Mouse (Mus musculus) cerebellum, postnatal 4 days (tissue): Measurements from ENCODE around the gene Tnpo1.

ENCODE experiments used
- DNase-seq, 2 experiments: peaks; one replicate each; pipeline ENCODE4 v3.0.0; 2022; ENCODE audit warnings: low spot score in 2 of 2, mixed read lengths in 1 of 2

Gene Tnpo1

GRCm38 (mm10) chr13:98925486-98926212 lies 535 bp downstream of the Tnpo1 start:
- peak in 1 of 2 experiments; percentile 50 for DNase-seq

GRCm38 (mm10) chr13:98924897-98925485 lies 1.2 kb downstream of the Tnpo1 start:
- DNase-seq = no peak

GRCm38 (mm10) chr13:98922806-98923205 lies 3.4 kb downstream of the Tnpo1 start:
- DNase-seq = no peak

GRCm38 (mm10) chr13:98921276-98921675 lies 4.9 kb downstream of the Tnpo1 start:
- DNase-seq = no peak

- DNase-seq = no peak
Measured at GRCm38 (mm10) chr13:98920300-98920699, 5.9 kb downstream of the Tnpo1 start.

GRCm38 (mm10) chr13:98919695-98920094 lies 6.5 kb downstream of the Tnpo1 start:
- no peak for DNase-seq

GRCm38 (mm10) chr13:98917851-98918250 lies 8.3 kb downstream of the Tnpo1 start:
- no peak for DNase-seq

- no peak for DNase-seq
Measured at GRCm38 (mm10) chr13:98915591-98915990, 10.6 kb downstream of the Tnpo1 start.

- no peak for DNase-seq
Measured at GRCm38 (mm10) chr13:98914844-98915212, 11.4 kb downstream of the Tnpo1 start.

GRCm38 (mm10) chr13:98914010-98914843 lies 12.0 kb downstream of the Tnpo1 start:
- no peak for DNase-seq

GRCm38 (mm10) chr13:98913196-98913595 lies 13.0 kb downstream of the Tnpo1 start:
- no peak for DNase-seq

GRCm38 (mm10) chr13:98912602-98913001 lies 13.6 kb downstream of the Tnpo1 start:
- DNase-seq = no peak

GRCm38 (mm10) chr13:98910801-98911200 lies 15.4 kb downstream of the Tnpo1 start:
- DNase-seq = no peak

GRCm38 (mm10) chr13:98904608-98905007 lies 21.6 kb downstream of the Tnpo1 start:
- DNase-seq = no peak

- no peak for DNase-seq
Measured at GRCm38 (mm10) chr13:98902366-98903025, 23.7 kb downstream of the Tnpo1 start.

- no peak for DNase-seq
Measured at GRCm38 (mm10) chr13:98899550-98899949, 26.6 kb downstream of the Tnpo1 start.

- no peak for DNase-seq
Measured at GRCm38 (mm10) chr13:98897577-98897976, 28.6 kb downstream of the Tnpo1 start.

GRCm38 (mm10) chr13:98896434-98897126 lies 29.6 kb downstream of the Tnpo1 start:
- DNase-seq = no peak

- DNase-seq = no peak
Measured at GRCm38 (mm10) chr13:98896013-98896412, 30.2 kb downstream of the Tnpo1 start.

- no peak for DNase-seq
Measured at GRCm38 (mm10) chr13:98894900-98895299, 31.3 kb downstream of the Tnpo1 start.

GRCm38 (mm10) chr13:98891443-98891842 lies 34.7 kb downstream of the Tnpo1 start:
- no peak for DNase-seq

- peak; percentile 75 to 80 for DNase-seq
Measured at GRCm38 (mm10) chr13:98890871-98891219, 35.3 kb downstream of the Tnpo1 start.
